Mouse (Mus musculus) left cerebral cortex, adult 18-20 months (tissue): ENCODE measurements around the gene Dnah6. TPM values are rescaled to one million over a fixed set of nuclear protein-coding genes. Genes with fewer than 3 reads are reported as not detected.
A peak's percentile ranks its signal among the peaks of the same experiment; 100 is the strongest.

Experiments
- DNase-seq, 2 experiments: peaks; one replicate each; pipeline ENCODE4 v3.0.0; 2021 to 2022; ENCODE audit warnings: low spot score in 2 of 2, mixed read lengths in 1 of 2
- total RNA-seq, 2 experiments: library from RNA; stranded (reverse); gene quantifications; 2 replicates each; pipeline ENCODE4 v1.2.3; 2021

Gene Dnah6
- total RNA-seq, 2 experiments from 2014 or later = 0.30 TPM

DNA sequence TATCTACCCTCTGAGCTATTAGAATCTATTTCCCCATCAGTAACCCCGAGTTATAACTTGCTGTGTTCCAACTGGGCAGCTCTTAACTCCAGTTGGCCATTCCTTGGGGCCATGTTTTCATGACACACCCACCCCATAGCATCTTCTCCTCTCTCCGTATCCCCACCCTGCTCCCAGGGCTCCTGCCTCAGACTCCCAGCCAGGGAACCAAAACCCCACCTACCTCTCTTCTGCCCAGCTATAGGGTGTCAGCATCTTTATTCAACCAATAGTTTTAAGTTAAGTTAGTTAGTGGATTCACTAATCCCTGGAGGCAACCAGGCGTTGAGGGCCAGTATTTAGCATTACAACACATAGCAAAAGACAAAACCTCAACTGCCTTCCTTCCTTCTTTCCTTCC lies 7.4 kb upstream of the Dnah6 start:
- no peak for DNase-seq

- DNase-seq = no peak
Observed at GRCm38 (mm10) chr6:73228408-73228807, 7.0 kb upstream of the Dnah6 start.

- DNase-seq = peak in 1 of 2 experiments; percentile 11
Observed at GRCm38 (mm10) chr6:73227376-73228158, 6.1 kb upstream of the Dnah6 start.

DNA sequence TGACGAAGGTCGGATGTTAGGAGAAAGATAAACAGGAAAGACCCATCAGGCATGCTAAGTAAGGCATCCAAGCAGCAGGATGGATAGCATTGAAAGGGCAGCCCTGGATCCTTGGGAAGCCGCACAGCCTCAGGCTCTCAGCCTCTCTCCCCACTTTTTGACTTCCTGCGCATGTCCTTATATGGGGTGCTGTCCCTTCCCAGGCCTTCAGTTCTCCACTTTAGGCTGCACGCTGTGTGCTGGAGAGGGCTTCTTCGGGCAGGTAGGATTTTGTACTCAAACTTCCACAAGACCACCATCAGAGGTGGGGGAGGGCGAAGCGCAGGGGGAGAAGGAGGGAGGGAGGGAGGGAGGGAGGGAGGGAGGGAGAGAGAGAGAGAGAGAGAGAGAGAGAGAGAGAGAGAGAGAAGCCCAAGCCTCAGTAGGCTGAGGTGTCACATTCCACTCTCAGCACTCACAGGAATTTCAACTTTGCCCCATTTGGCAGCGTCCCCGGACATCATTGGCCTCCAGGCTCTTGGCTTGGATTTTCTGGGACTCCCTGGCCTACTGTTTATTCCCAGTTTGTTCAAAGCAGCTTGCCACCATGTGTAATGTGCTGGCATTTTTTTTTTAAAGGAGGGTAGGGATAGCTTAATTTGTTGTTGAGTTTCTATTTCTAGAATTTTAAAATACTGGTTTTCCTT lies 1.5 kb upstream of the Dnah6 start:
- peak; percentile 32 to 37 for DNase-seq

DNA sequence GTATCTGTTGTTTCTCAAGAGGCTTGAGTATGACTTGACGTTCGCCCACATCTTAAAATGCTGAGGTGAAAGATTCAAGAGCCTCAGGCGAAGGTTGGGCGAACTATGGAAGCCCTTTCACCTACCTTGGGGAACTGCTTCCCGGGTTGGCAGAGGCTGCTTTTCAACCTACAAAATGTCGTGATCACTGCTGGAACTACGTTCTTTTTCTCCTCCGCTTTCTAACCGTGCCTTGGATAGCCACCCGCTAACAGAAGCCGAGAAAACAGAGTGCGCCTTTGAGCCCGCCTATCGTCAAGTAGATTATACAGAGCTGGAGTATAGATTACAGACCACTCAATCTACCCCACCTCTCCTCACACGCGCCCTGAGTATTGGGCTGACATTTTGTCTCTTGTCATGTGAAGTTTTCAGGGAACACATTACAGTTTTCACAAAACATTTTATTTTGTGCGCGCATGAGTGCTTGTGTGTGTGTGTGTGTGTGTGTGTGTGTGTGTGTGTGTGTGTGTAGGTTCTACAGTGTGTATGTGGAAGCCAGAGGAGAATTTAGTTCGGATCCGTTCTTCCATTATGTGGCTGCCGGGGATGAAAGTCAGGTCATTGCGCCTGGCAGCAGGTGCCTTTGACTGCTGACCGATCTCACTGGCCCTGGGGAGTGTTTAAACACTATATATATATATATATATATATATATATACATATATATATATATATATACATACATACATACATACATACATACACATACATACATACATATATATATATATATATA lies 696 bp upstream of the Dnah6 start:
- DNase-seq = peak in 1 of 2 experiments; percentile 9

DNA sequence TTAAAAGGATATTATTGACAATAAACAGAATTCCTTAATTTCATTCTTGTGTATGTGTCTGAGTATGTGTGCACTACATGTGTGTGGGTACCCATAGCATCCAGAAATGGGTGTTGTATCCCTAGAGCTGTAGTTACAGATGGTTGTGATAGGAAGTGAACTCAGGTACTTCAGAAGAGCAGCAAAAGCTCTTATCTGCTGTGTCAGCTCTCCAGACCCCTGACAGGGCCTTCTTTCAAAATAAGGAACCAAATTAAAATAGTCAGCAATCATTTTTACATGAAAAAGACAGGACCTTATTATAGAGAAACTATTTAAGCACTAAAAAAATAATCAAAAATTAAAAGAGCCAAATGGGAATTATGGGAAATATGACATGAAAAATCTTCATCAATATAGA lies 9.8 kb downstream of the Dnah6 start:
- no peak for DNase-seq

GRCm38 (mm10) chr6:73211036-73211435 lies 10.4 kb downstream of the Dnah6 start:
- DNase-seq = no peak

DNA sequence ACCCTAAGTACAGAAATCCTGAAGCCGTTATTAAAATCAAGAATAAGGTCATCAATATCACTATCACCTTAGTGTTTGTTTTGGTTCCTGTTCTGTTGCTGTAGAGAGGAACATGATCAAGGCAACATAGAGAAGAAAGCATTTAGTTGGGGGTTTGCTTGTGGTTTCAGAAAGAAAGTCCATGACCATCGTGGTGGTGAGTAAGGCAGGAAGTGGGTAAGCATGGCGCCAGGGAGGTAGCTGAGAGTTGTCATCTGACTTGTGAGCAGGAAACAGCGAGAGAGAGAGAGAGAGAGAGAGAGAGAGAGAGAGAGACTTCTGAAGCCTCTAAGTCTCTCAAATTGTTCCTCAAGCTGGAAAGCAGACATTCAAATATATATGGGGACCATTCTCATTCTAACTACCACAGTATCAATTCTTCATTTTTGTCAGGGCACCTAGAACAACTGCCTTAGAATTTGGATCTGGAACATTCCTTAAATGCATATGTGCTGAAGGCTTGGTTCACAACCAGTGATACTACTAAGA lies 10.9 kb downstream of the Dnah6 start:
- DNase-seq = no peak

- DNase-seq = no peak
Observed at GRCm38 (mm10) chr6:73209598-73209997, 11.9 kb downstream of the Dnah6 start.

DNA sequence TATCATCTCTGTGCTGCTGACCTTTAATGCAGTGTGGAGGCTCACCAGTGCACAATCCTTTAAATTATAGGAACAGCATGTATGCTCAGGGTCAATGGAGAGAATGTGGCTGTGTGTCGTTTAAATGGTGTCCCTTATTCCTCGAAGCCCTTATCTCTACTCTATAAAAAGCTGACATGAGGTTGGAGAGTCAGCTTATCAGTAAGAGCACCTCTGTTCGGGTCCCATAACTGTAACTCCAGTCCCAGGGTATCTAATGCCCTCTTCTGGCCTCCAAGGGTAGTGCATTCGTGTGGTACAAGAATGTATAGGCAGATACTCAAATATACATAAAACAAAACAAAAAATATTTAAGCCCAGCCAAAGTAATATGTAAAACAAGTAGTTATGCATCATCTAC lies 16.5 kb downstream of the Dnah6 start:
- DNase-seq = peak in 1 of 2 experiments; percentile 4

DNA sequence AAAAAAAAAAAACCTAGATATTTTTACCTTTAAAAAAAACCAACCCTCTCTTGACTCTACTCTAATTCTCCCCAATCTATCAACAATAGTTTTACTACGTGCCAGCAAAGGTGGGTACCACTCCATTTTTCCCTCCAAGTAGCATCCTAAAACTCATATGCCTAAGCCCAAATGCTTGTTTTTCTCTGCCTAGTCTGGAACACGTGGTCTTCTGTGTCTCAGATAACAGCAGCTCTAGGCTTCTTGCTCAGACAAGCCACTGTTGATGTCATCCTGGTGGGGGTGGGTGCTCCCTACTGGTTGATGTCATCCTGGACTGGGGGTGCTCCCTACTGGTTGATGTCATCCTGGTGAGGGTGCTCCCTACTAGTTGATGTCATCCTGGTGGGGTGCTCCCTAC lies 17.7 kb downstream of the Dnah6 start:
- DNase-seq = no peak

DNA sequence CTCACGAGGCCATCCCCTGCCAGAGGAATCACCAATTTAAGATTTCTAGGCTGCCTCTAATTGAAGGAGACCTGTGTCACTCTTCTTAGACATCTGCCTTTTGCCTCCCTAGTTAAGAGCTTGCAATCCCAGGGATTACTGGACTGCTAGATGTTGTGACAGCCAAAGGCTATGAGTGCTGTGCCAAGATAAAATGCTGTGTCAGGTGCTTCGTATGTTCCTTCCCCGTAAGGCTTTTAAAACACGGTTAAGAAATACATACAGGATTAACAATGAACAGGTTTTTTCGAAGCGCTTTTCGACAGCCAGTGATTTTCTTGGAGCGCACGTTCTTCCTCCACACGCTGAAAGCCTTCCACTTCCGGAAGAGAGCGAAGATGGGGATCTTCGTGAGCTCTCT lies 26.2 kb downstream of the Dnah6 start:
- no peak for DNase-seq

- DNase-seq = no peak
Observed at GRCm38 (mm10) chr6:73190756-73191155, 30.7 kb downstream of the Dnah6 start.

GRCm38 (mm10) chr6:73184276-73184675 lies 37.2 kb downstream of the Dnah6 start:
- no peak for DNase-seq

- no peak for DNase-seq
Observed at GRCm38 (mm10) chr6:73182987-73183386, 38.5 kb downstream of the Dnah6 start.

- no peak for DNase-seq
Observed at GRCm38 (mm10) chr6:73182410-73182809, 39.0 kb downstream of the Dnah6 start.

DNA sequence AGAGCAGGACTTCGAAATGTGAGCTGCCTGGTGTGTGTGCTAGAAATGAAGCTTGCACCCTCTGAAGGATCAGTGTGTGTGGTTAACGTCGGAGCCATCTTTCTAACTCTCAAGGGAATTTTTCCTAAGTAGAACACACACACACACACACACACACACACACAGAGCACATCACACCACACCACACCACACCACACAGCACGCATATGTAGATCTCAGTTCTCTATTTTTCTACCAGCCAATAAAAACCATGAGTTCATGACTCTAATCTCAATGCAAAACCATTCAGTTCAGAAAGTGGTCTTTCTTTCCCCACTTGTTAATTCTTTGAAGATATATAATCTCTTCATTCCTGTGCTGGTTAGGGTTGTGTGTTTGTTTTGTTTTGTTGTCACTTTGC lies 39.4 kb downstream of the Dnah6 start:
- DNase-seq = no peak

GRCm38 (mm10) chr6:73175156-73175555 lies 46.3 kb downstream of the Dnah6 start:
- no peak for DNase-seq

- no peak for DNase-seq
Observed at GRCm38 (mm10) chr6:73167230-73167629, 54.2 kb downstream of the Dnah6 start.

- DNase-seq = no peak
Observed at GRCm38 (mm10) chr6:73162958-73163357, 58.5 kb downstream of the Dnah6 start.

GRCm38 (mm10) chr6:73161338-73161737 lies 60.1 kb downstream of the Dnah6 start:
- DNase-seq = no peak

- DNase-seq = no peak
Observed at GRCm38 (mm10) chr6:73155455-73155854, 66.0 kb downstream of the Dnah6 start.
